Mouse (Mus musculus): ENCODE results near the gene Asb18. TPM values are rescaled to one million over a fixed set of nuclear protein-coding genes. Genes with fewer than 3 reads are reported as not detected.

Asb18 gene
- total RNA-seq (2012; rRNA removed) = not detected in 2 replicates

DNA sequence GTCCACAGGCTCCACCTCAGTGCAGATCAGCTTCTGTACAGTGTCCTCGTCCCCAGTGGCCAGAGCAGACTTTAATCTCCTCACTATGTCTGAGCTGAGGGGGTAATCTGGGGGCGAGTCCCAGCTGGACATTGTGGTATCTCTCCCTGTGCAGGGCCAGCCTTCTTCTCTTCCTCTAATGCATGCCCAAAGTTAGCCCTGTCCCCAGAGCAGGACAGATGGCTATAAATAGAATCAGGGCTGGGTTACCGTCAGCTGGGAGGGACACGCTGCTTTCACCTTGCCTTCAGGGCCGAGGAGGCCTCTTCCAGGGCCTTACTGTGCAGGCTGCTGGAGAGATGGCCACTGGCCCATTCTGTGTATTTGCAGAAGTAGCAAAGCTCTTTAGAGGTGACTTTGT lies at the start of gene Asb18:
TSS of gene Asb18 (minus strand) at position 221 of the 400 bp plus-strand sequence.
- Histone ChIP-seq H3K4me1 (ENCODE audit: control insufficient read depth in 2 of 2, insufficient read depth in 2 of 2, low read length in 2 of 2, poor library complexity in 1 of 2) (no peaks in the 10 kb centered on the region), H3K36me3 (ENCODE audit: control insufficient read depth, insufficient read depth, low read length, poor library complexity, severe bottlenecking) (no peaks in the 10 kb centered on the region), H3K9ac (ENCODE audit: insufficient read depth, low read depth, low read length, poor library complexity, severe bottlenecking) (no peak within 1 kb of the TSS), H3K27ac (ENCODE audit: insufficient read depth, low read depth, low read length, poor library complexity, severe bottlenecking) (no peak within 1 kb of the TSS), H3K9me3 (ENCODE audit: control insufficient read depth, insufficient read depth, low read depth, low read length) (no peaks in the 10 kb centered on the region), H3K4me3 (ENCODE audit: insufficient read depth in 1 of 2, low read depth in 1 of 2, low read length in 2 of 2, poor library complexity in 1 of 2, severe bottlenecking in 1 of 2) (no peak within 1 kb of the TSS)
- no peak for DNase-seq (ENCODE audit: low read depth, low spot score)
- TF ChIP-seq MAFK (IDR thresholded peaks at IDR 0.05; ENCODE audit: insufficient read depth, low read depth, low read length) = no peak
- no peak for TF ChIP-seq ZNF384 (IDR thresholded peaks at IDR 0.05; ENCODE audit: low read depth, low read length)
- no peak for TF ChIP-seq CHD2 (IDR thresholded peaks at IDR 0.05; ENCODE audit: low read depth, low read length)
- no peak for TF ChIP-seq ZC3H11A (IDR thresholded peaks at IDR 0.05; ENCODE audit: borderline replicate concordance, low read depth, low read length)
- TF ChIP-seq HCFC1 (IDR thresholded peaks at IDR 0.05; ENCODE audit: borderline replicate concordance, insufficient read depth, low read length) = no peak
- in situ Hi-C loops (cut with MboI; ENCODE audit: low sequenced_read_pairs in 2 of 2, unreplicated experiment in 2 of 2) = no loop called here

DNA sequence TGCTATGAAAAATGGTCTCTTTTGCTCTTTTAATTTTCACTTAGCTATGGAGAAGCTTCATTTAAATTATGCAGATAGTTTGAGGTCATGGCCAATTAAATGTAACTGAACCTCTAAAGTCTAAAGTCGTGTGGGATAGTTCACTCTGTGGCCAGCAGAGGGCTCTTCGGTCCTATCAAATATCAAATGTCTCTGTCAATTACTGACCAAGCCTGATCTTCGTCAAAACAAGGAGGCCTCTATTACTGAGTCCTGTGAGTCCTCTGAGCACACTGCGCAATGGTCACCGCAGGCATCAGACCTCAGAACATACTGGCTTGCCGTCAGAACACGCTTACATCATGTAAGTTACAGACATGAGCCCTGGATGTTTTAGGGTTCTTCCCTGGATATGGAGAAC lies 46.1 kb upstream of the Asb18 start:
- H3K27ac ChIP-seq (ENCODE audit: insufficient read depth, low read depth, low read length, poor library complexity, severe bottlenecking) = no peak overlapping the region
- in situ Hi-C loops (cut with MboI; ENCODE audit: low sequenced_read_pairs in 2 of 2, unreplicated experiment in 2 of 2) = loop anchor here in 1 of 2 experiments (25.0 kb wide), 1 partner anchor 527 kb away; no protein-coding TSS in a partner anchor
- TF ChIP-seq ZC3H11A (IDR thresholded peaks at IDR 0.05; ENCODE audit: borderline replicate concordance, low read depth, low read length) = peak; percentile 81; the same call in 1 of the 2 replicates
- no peak for TF ChIP-seq CHD2 (IDR thresholded peaks at IDR 0.05; ENCODE audit: low read depth, low read length)
- H3K9ac ChIP-seq (ENCODE audit: insufficient read depth, low read depth, low read length, poor library complexity, severe bottlenecking) = no peak overlapping the region
- H3K9me3 ChIP-seq (ENCODE audit: control insufficient read depth, insufficient read depth, low read depth, low read length) = no peaks in the 10 kb centered on the region
- H3K4me3 ChIP-seq (ENCODE audit: insufficient read depth in 1 of 2, low read depth in 1 of 2, low read length in 2 of 2, poor library complexity in 1 of 2, severe bottlenecking in 1 of 2) = no peak overlapping the region
- DNase-seq (ENCODE audit: low read depth, low spot score) = peak; percentile 54
- H3K4me1 ChIP-seq (ENCODE audit: control insufficient read depth in 2 of 2, insufficient read depth in 2 of 2, low read length in 2 of 2, poor library complexity in 1 of 2) = peaks cover 0 to 2% of the 10 kb centered on the region in 2 experiments; a peak in 1 of 4 replicates
- H3K36me3 ChIP-seq (ENCODE audit: control insufficient read depth, insufficient read depth, low read length, poor library complexity, severe bottlenecking) = no peaks in the 10 kb centered on the region

DNA sequence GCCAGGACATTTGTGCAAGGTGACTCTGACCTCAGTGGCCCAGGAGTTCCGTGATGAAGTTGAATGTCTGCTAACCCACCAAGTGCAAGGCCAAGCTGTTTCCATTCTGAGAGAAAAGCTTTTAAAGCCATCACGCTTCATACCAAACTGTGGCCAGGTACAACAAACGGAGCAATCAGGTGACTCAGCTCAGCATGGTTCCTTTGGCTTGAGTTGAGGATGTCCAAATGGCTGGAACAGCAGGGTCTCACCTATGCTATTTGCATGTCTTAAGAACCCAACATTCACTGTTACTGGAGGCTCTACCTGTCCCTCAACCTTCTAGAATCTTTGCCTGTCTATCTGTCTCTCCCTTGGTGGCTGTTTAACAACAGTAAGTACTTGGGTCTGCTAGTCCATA lies 45.6 kb upstream of the Asb18 start:
- DNase-seq (ENCODE audit: low read depth, low spot score) = peak; percentile 31
- in situ Hi-C loops (cut with MboI; ENCODE audit: low sequenced_read_pairs in 2 of 2, unreplicated experiment in 2 of 2) = loop anchor here in 1 of 2 experiments (25.0 kb wide), 1 partner anchor 527 kb away; no protein-coding TSS in a partner anchor
- Histone ChIP-seq H3K9me3 (ENCODE audit: control insufficient read depth, insufficient read depth, low read depth, low read length) (no peaks in the 10 kb centered on the region), H3K9ac (ENCODE audit: insufficient read depth, low read depth, low read length, poor library complexity, severe bottlenecking) (no peak overlapping the region), H3K36me3 (ENCODE audit: control insufficient read depth, insufficient read depth, low read length, poor library complexity, severe bottlenecking) (no peaks in the 10 kb centered on the region), H3K4me1 (ENCODE audit: control insufficient read depth in 2 of 2, insufficient read depth in 2 of 2, low read length in 2 of 2, poor library complexity in 1 of 2) (peaks cover 0 to 2% of the 10 kb centered on the region in 2 experiments; a peak in 1 of 4 replicates), H3K27ac (ENCODE audit: insufficient read depth, low read depth, low read length, poor library complexity, severe bottlenecking) (no peak overlapping the region), H3K4me3 (ENCODE audit: insufficient read depth in 1 of 2, low read depth in 1 of 2, low read length in 2 of 2, poor library complexity in 1 of 2, severe bottlenecking in 1 of 2) (no peak overlapping the region)
- TF ChIP-seq ZNF384 (IDR thresholded peaks at IDR 0.05; ENCODE audit: low read depth, low read length) (no peak), ZC3H11A (IDR thresholded peaks at IDR 0.05; ENCODE audit: borderline replicate concordance, low read depth, low read length) (no peak), MAFK (IDR thresholded peaks at IDR 0.05; ENCODE audit: insufficient read depth, low read depth, low read length) (no peak), CHD2 (IDR thresholded peaks at IDR 0.05; ENCODE audit: low read depth, low read length) (no peak), HCFC1 (IDR thresholded peaks at IDR 0.05; ENCODE audit: borderline replicate concordance, insufficient read depth, low read length) (no peak)

DNA sequence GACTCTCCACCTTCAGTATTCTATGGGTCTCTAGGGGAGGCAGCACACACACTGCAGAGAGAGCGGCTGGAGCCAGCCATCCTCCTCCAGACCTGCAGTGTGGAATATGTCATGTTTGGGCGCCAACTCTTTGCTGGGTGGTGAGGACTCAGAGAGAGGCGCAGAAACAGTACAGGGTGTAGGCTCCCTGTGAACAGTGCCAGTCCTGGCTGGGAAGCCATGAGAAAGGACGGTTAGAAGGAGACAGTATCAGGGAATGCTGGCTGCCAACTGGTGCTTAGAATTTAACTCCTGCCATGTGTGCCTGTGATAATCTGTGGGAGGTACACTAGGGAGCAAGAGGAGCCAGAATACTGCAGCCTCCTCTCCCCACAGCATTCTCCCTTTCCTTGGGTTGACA lies 40.5 kb upstream of the Asb18 start:
- Histone ChIP-seq H3K4me3 (ENCODE audit: insufficient read depth in 1 of 2, low read depth in 1 of 2, low read length in 2 of 2, poor library complexity in 1 of 2, severe bottlenecking in 1 of 2) (no peak overlapping the region), H3K36me3 (ENCODE audit: control insufficient read depth, insufficient read depth, low read length, poor library complexity, severe bottlenecking) (no peaks in the 10 kb centered on the region), H3K27ac (ENCODE audit: insufficient read depth, low read depth, low read length, poor library complexity, severe bottlenecking) (no peak overlapping the region), H3K9me3 (ENCODE audit: control insufficient read depth, insufficient read depth, low read depth, low read length) (no peaks in the 10 kb centered on the region), H3K4me1 (ENCODE audit: control insufficient read depth in 2 of 2, insufficient read depth in 2 of 2, low read length in 2 of 2, poor library complexity in 1 of 2) (no peaks in the 10 kb centered on the region; a peak in 1 of 4 replicates), H3K9ac (ENCODE audit: insufficient read depth, low read depth, low read length, poor library complexity, severe bottlenecking) (no peak overlapping the region)
- DNase-seq (ENCODE audit: low read depth, low spot score) = no peak
- in situ Hi-C loops (cut with MboI; ENCODE audit: low sequenced_read_pairs in 2 of 2, unreplicated experiment in 2 of 2) = loop anchor here (10.0 to 25.0 kb wide), 2 partner anchors 532 to 540 kb away; no protein-coding TSS in a partner anchor
- TF ChIP-seq ZC3H11A (IDR thresholded peaks at IDR 0.05; ENCODE audit: borderline replicate concordance, low read depth, low read length) = no peak
- TF ChIP-seq CHD2 (IDR thresholded peaks at IDR 0.05; ENCODE audit: low read depth, low read length) = no peak
- no peak for TF ChIP-seq MAFK (IDR thresholded peaks at IDR 0.05; ENCODE audit: insufficient read depth, low read depth, low read length)
- TF ChIP-seq ZNF384 (IDR thresholded peaks at IDR 0.05; ENCODE audit: low read depth, low read length) = no peak
- no peak for TF ChIP-seq HCFC1 (IDR thresholded peaks at IDR 0.05; ENCODE audit: borderline replicate concordance, insufficient read depth, low read length)

DNA sequence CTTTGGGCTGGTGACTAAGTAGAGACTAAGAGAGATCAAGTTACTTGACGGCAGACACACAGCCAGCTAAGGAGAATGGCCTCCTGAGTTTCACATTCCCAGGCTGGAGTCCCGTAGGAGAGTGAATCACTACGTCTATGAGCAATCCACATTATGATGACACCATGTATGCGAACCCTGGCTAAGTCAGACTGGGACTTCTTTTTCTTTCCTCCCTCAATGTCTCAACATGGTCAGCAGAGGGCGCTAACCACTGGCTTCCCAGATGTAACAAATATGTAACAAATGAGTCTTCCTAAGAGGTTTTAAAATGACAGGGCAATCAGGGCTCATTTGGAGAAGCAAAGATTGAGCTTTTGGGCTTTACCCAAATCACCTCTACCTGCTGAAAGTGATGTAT lies 36.9 kb upstream of the Asb18 start:
- peak; percentile 59 for DNase-seq (ENCODE audit: low read depth, low spot score)
- in situ Hi-C loops (cut with MboI; ENCODE audit: low sequenced_read_pairs in 2 of 2, unreplicated experiment in 2 of 2) = loop anchor here (10.0 to 25.0 kb wide), 2 partner anchors 536 to 543 kb away; no protein-coding TSS in a partner anchor
- no peaks in the 10 kb centered on the region for H3K4me1 ChIP-seq (ENCODE audit: control insufficient read depth in 2 of 2, insufficient read depth in 2 of 2, low read length in 2 of 2, poor library complexity in 1 of 2)
- no peak overlapping the region for H3K27ac ChIP-seq (ENCODE audit: insufficient read depth, low read depth, low read length, poor library complexity, severe bottlenecking)
- no peaks in the 10 kb centered on the region for H3K36me3 ChIP-seq (ENCODE audit: control insufficient read depth, insufficient read depth, low read length, poor library complexity, severe bottlenecking)
- no peak for TF ChIP-seq MAFK (IDR thresholded peaks at IDR 0.05; ENCODE audit: insufficient read depth, low read depth, low read length)
- TF ChIP-seq ZC3H11A (IDR thresholded peaks at IDR 0.05; ENCODE audit: borderline replicate concordance, low read depth, low read length) = peak; percentile 80
- TF ChIP-seq CHD2 (IDR thresholded peaks at IDR 0.05; ENCODE audit: low read depth, low read length) = no peak
- no peak for TF ChIP-seq HCFC1 (IDR thresholded peaks at IDR 0.05; ENCODE audit: borderline replicate concordance, insufficient read depth, low read length)
- TF ChIP-seq ZNF384 (IDR thresholded peaks at IDR 0.05; ENCODE audit: low read depth, low read length) = no peak
- no peaks in the 10 kb centered on the region for H3K9me3 ChIP-seq (ENCODE audit: control insufficient read depth, insufficient read depth, low read depth, low read length)
- no peak overlapping the region for H3K4me3 ChIP-seq (ENCODE audit: insufficient read depth in 1 of 2, low read depth in 1 of 2, low read length in 2 of 2, poor library complexity in 1 of 2, severe bottlenecking in 1 of 2)
- H3K9ac ChIP-seq (ENCODE audit: insufficient read depth, low read depth, low read length, poor library complexity, severe bottlenecking) = no peak overlapping the region

Data from ES-E14 (cell line).